8 mouse cellular contexts compared by ENCODE assay signal in genomic region chr2:29620301-29620827, GRCm38 (mm10). TPM values are rescaled to one million over a fixed set of nuclear protein-coding genes. Genes with fewer than 3 reads are reported as not detected.
DNase-seq lines count a peak whose midpoint lies in the region; ATAC-seq and TF ChIP-seq lines count a peak whose summit lies in the region.

No protein-coding gene starts in this region.

- H3K36me3 ChIP-seq in thymus, adult 2 months (ENCODE audit: control insufficient read depth, insufficient read depth, low read length) = no peaks in the 10 kb centered on the region
- peaks cover 11% of the 10 kb centered on the region for H3K36me3 ChIP-seq in hindbrain, embryonic 10.5 days
- no peaks in the 10 kb centered on the region for H3K36me3 ChIP-seq in macrophage (ENCODE audit: inconsistent target)

- no peak for TF ChIP-seq CTCF in thymus, adult 2 months (IDR thresholded peaks at IDR 0.05; ENCODE audit: borderline replicate concordance, control insufficient read depth, extremely low read depth, insufficient read depth, low read length, poor library complexity)

- no peak for DNase-seq in frontal cortex, postnatal 14 days (ENCODE audit: low spot score in 2 of 2)
- DNase-seq in thymus, adult 2 months = peak; percentile 47
- DNase-seq in thymus, postnatal 0 days (ENCODE audit: low spot score) = no peak
- no peak for DNase-seq in hindbrain, embryonic 10.5 days (ENCODE audit: low spot score)
- no peak for DNase-seq in adrenal gland, adult 2 months
- DNase-seq in layer of hippocampus, adult 9-10 months (ENCODE audit: low spot score) = no peak

- peaks cover 45% of the 10 kb centered on the region for H3K79me2 ChIP-seq in macrophage (ENCODE audit: inconsistent target)

- 4% methylated on average over 15 of the region's 15 CpGs for WGBS in thymus, adult 2 months
- WGBS in hindbrain, embryonic 10.5 days = 1% methylated on average over 15 of the region's 15 CpGs
- WGBS in macrophage (ENCODE audit: missing documents) = 4% methylated on average over 15 of the region's 15 CpGs

- peaks cover 49% of the 10 kb centered on the region for H3K4me1 ChIP-seq in thymus, adult 2 months (replicated peaks; ENCODE audit: control insufficient read depth, insufficient read depth, low read length)
- peaks cover 38% of the 10 kb centered on the region for H3K4me1 ChIP-seq in hindbrain, embryonic 10.5 days (replicated peaks)

- H3K4me3 ChIP-seq in thymus, adult 2 months (ENCODE audit: control insufficient read depth, insufficient read depth, low read length) = peak overlapping the region; percentile 98
- peak overlapping the region; percentile 78 for H3K4me3 ChIP-seq in hindbrain, embryonic 10.5 days
- H3K4me3 ChIP-seq in macrophage (ENCODE audit: inconsistent target) = peak overlapping the region; percentile 74

- no peaks in the 10 kb centered on the region for H3K27me3 ChIP-seq in thymus, adult 2 months (ENCODE audit: control insufficient read depth, insufficient read depth, low read length)
- no peaks in the 10 kb centered on the region for H3K27me3 ChIP-seq in hindbrain, embryonic 10.5 days (ENCODE audit: insufficient read depth, poor library complexity, severe bottlenecking)

- no peak for TF ChIP-seq POLR2A in thymus, adult 2 months (IDR thresholded peaks at IDR 0.05; ENCODE audit: control insufficient read depth, extremely low read depth, insufficient read depth, low read length, poor library complexity)

- peak; percentile 10; the same call in 1 of the 2 replicates for ATAC-seq in frontal cortex, adult (ENCODE audit: low TSS enrichment)

- H3K27ac ChIP-seq in thymus, adult 2 months (ENCODE audit: control insufficient read depth, insufficient read depth, low read length) = peak overlapping the region; percentile 56; the same call in 1 of the 2 replicates
- peak overlapping the region; percentile 97 for H3K27ac ChIP-seq in hindbrain, embryonic 10.5 days
- H3K27ac ChIP-seq in macrophage = peak overlapping the region; percentile 87

- no peaks in the 10 kb centered on the region for H3K9me3 ChIP-seq in hindbrain, embryonic 10.5 days

RNA-seq across cellular contexts. Expression of gene Rapgef1, which starts 0.8 kb away (rescaled TPM):
- polyA plus RNA-seq in thymus, adult 2 months (2012; rRNA removed) = 132 and 143 TPM in 2 replicates
- 16.0 and 19.1 TPM in 2 replicates for polyA plus RNA-seq in thymus, postnatal 0 days (2015; fragmentation: Nextera tagmentation; extraction: Ambion mirVana)
- 13.5 and 16.0 TPM in 2 replicates for polyA plus RNA-seq in hindbrain, embryonic 10.5 days (2016; fragmentation: Nextera tagmentation; extraction: Ambion mirVana)
- total RNA-seq in macrophage (2018; cell fraction: chromatin; rRNA removed) = 100 to 1,000 TPM in 2 of 26 experiments, 10 to 100 TPM in 24; 26.3 to 301 (median 53.8) TPM
- total RNA-seq in macrophage (2018; cell fraction: cytosol; rRNA removed) = 10 to 100 TPM; 16.7 to 31.4 (median 23.3) TPM
- 10 to 100 TPM; 21.6 to 88.3 (median 35.2) TPM for total RNA-seq in macrophage (2018; cell fraction: nucleus; rRNA removed)
- 14.9 to 26.3 TPM (median 18.4 TPM) in 3 replicates for polyA plus RNA-seq in macrophage (2018)
- 10 to 100 TPM; 46.2 to 48.2 TPM for total RNA-seq in adrenal gland, adult 2 months (2021)
- 44.1 and 50.9 TPM in 2 replicates for polyA plus RNA-seq in adrenal gland, adult 2 months (2012; rRNA removed)
